Mouse (Mus musculus): ENCODE measurements around the gene Snrnp25.

Gene Snrnp25

DNA sequence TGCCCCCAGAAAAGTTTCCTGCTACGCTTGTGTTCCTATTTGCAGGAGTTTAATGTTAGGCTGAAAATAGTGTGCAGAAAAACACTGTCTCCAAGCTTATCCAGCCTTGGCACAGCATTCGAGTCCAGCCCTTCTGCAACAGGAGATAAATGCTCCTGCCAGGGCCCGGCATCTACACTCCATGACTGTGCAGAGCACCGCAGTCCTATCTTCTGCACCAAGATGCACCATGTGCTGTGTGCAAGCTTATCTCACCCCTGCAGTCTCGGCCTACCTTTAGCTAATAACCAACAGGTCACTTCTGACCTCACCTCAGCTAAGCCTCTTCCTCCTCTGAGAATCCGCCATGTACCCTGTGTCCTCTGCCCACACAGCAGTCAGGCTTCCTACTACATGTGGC, 40.4 kb downstream of the Snrnp25 start:
- DNase-seq, result no peak

DNA sequence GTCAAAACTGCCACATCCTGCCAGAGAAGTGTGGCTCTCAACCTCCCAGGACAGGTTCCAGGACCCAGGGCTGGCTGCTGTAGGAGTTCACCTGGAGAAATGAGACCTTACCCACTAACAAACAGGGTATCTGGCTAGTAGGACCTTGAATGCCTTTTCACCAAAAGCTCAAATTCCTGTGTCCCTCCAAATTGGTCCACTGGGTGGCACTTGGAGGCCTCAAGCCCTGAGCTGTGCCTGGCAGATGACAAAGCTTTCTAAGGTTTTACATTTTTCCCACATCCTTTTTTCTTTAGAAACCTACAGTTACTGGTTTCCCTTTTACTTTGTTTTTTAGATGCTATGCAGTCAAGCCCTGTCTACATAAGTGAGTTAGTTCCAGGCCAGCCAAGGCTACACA, 41.9 kb downstream of the Snrnp25 start:
- DNase-seq, result no peak

- DNase-seq, result no peak
Measured at GRCm38 (mm10) chr11:32248350-32248749, 43.1 kb downstream of the Snrnp25 start.

GRCm38 (mm10) chr11:32250880-32251763, 45.9 kb downstream of the Snrnp25 start:
- no peak for DNase-seq

DNA sequence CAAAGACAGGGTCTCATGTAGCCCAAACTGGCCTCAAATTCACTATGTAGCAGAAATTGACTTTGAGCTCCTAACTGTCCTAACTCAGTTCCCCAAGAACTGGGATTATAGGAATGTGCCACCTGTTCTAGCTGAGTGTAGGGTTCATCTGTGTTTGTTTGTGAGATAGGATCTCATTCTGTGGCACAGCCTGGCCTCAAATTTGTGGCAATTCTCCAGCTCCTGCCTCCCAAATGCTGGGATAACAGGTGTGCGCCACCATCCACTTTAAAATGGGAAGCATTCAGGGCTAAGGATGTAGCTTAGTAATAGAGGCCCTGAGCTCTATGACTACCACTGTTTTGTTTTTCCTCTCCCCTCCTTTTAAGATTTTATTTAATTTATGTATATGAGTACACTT, 47.9 kb downstream of the Snrnp25 start:
- no peak for DNase-seq

GRCm38 (mm10) chr11:32256146-32256545, 50.9 kb downstream of the Snrnp25 start:
- no peak for DNase-seq

DNA sequence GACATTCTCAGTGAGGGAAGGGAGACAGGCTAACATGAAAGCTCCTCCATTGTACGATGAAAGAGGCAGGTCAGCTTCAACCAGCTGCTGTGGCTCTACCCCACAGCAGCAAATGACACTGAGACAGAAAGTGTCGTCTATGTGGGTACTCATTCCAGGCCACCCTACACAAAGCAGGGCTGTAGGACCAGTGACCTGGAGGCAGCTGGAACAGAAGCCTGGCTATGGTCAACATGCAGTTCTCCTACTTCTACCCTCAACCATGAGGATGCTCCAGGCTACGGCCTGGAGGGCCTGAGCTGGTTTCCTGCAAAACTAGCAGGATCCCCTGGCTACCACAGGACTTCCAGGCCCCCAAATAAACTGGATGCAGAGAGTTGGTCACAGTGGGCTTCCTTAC, 51.4 kb downstream of the Snrnp25 start:
- DNase-seq, result no peak
